Mouse (Mus musculus): ENCODE results near the gene Prepl. TPM values are rescaled to one million over a fixed set of nuclear protein-coding genes. Genes with fewer than 3 reads are reported as not detected.

Gene Prepl
- polyA plus RNA-seq, 1 experiment from 2014 or later = 30.5 TPM

DNA sequence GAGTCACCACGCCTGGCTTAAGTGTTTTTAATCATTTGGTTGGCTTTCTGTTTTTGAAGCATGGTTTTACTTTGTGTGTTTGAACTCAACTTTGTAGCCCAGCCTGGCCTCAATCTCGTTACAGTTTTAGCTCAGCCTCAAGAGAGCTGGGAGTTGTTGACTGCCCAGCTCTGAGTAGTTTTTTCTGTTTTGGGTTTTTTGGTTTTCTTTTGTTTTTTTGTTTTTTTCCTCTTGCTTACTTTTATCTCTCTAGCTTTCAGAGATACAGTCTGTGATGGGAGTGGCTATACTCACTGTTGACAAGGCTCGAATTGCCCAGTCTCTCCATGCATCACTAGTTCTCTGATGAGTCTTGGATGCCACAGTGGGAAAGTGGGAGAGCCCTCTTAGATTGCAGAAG is 69.7 kb downstream of the Prepl start:
- WGBS = 85% methylated on average over 3 of the region's 3 CpGs
- no peak overlapping the region for H3K9ac ChIP-seq
- no peak overlapping the region for H3K27ac ChIP-seq
- H3K4me1 ChIP-seq = 0 out of 2 replicates have a peak, but pooled peaks cover 3% of the 10 kb centered on the region
- ATAC-seq (ENCODE audit: insufficient number of reproducible peaks, insufficient read depth, low FRiP score, low TSS enrichment) = no peak
- no peak overlapping the region for H3K4me3 ChIP-seq
- H3K9me3 ChIP-seq = no peaks in the 10 kb centered on the region
- H3K27me3 ChIP-seq = no peaks in the 10 kb centered on the region
- no peaks in the 10 kb centered on the region for H3K36me3 ChIP-seq
- no peak overlapping the region for H3K4me2 ChIP-seq (replicated peaks)

DNA sequence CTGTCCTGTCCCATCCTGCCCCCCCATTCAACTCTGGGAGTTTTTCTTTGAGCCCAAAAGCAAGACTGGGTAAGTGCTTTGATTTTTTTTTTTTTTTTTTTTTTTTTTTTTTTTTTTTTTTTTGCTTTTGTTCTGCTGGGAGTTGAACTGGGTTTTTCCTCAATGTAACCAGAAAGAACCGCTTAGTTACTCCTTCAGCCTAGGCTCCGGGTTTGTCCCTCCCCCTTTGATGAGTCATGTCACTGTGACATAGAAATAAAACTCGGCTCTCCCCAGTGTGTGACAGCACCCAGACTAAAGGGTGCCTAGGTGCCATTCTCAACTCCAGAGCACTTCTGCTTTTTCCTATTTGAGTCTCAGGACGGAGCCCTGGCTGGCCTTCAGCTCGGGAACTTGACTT is 71.2 kb downstream of the Prepl start:
- 81% methylated on average over 5 of the region's 5 CpGs for WGBS
- H3K4me3 ChIP-seq = no peak overlapping the region
- H3K36me3 ChIP-seq = no peaks in the 10 kb centered on the region
- no peaks in the 10 kb centered on the region for H3K27me3 ChIP-seq
- no peak overlapping the region for H3K4me2 ChIP-seq (replicated peaks)
- no peak overlapping the region for H3K27ac ChIP-seq
- H3K4me1 ChIP-seq = 0 out of 2 replicates have a peak, but pooled peaks cover 3% of the 10 kb centered on the region
- no peak for ATAC-seq (ENCODE audit: insufficient number of reproducible peaks, insufficient read depth, low FRiP score, low TSS enrichment)
- no peaks in the 10 kb centered on the region for H3K9me3 ChIP-seq
- H3K9ac ChIP-seq = no peak overlapping the region

DNA sequence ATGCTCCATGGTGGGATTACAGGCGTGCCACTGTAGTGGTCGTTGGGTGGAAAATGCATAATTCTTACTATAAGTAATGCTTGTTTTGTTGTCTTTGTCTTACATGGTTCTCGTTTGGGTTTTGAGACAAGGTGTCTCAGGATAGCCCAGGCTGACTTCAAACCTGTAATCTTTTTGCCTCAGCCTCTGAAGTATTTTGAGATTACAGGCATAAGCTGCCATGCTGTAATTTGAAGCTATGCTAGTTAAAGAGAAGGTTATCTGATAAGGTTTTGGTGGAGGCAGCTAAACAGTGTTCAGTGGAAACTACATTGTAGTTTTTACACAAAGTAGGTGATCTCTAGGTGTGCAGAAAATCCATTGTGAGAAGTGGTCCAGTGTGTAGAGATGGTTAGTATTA is 71.7 kb downstream of the Prepl start:
- WGBS = 86% methylated on average over 3 of the region's 3 CpGs
- ATAC-seq (ENCODE audit: insufficient number of reproducible peaks, insufficient read depth, low FRiP score, low TSS enrichment) = no peak
- Histone ChIP-seq H3K27me3 (no peaks in the 10 kb centered on the region), H3K36me3 (no peaks in the 10 kb centered on the region), H3K4me2 (replicated peaks) (no peak overlapping the region), H3K4me1 (0 out of 2 replicates have a peak, but pooled peaks cover 2% of the 10 kb centered on the region), H3K9me3 (no peaks in the 10 kb centered on the region), H3K9ac (no peak overlapping the region), H3K27ac (no peak overlapping the region), H3K4me3 (no peak overlapping the region)

DNA sequence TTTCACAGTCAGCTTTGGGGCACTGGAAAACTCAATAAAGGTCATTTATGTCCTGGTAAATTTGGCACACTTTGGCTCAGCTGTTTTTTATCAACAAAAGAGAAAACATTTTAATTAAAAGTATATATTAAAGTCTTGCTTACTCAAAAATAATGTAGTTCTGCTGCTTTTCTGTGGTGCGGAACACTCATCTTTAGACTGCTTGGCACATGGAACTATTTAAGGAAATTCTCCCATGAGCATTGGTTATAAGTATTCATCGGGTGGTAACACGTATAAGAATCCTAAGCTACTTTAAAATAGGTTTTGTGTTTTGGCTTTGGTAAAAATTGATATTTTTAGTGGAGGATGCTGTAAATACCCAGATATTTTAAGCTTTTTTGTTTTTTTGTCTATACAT is 75.4 kb downstream of the Prepl start:
- Histone ChIP-seq H3K9ac (no peak overlapping the region), H3K4me3 (no peak overlapping the region), H3K27ac (no peak overlapping the region), H3K9me3 (no peaks in the 10 kb centered on the region), H3K36me3 (peaks cover 19% of the 10 kb centered on the region), H3K4me1 (no peaks in the 10 kb centered on the region), H3K4me2 (replicated peaks) (no peak overlapping the region), H3K27me3 (no peaks in the 10 kb centered on the region)
- no peak for ATAC-seq (ENCODE audit: insufficient number of reproducible peaks, insufficient read depth, low FRiP score, low TSS enrichment)
- 83% methylated on average over 3 of the region's 3 CpGs for WGBS

DNA sequence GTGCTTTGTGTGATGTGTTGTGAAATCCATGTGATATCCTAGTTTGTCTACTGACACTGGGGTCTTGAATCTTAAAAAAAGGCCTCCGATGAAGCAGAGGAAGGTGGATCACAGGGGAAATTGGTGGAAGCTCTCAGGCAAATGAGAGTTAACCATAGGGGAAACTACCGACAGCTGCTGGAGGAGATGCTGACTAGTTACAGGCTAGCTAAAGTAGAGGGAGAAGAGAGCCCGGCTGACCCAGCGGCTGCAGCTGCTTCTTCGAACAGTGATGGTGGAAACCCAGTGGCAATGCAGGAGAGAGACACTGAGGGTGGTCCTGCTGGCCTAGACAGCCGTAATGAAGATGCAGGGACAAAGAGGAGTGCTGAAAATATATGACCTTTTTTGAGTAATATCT is 76.6 kb downstream of the Prepl start:
- WGBS = 83% methylated on average over 6 of the region's 6 CpGs
- ATAC-seq (ENCODE audit: insufficient number of reproducible peaks, insufficient read depth, low FRiP score, low TSS enrichment) = no peak

More for the DNA sequence above, 76.6 kb downstream of the Prepl start:
- H3K27me3 ChIP-seq = no peaks in the 10 kb centered on the region
- H3K27ac ChIP-seq = no peak overlapping the region
- H3K9me3 ChIP-seq = no peaks in the 10 kb centered on the region
- H3K9ac ChIP-seq = no peak overlapping the region
- H3K4me1 ChIP-seq = no peaks in the 10 kb centered on the region
- no peak overlapping the region for H3K4me2 ChIP-seq (replicated peaks)
- H3K36me3 ChIP-seq = peaks cover 19% of the 10 kb centered on the region
- no peak overlapping the region for H3K4me3 ChIP-seq

Other genes with a start within 250 kb of the Prepl start
- 90.7 and 95.4 TPM in 2 replicates for gene Ppm1b, start 133.5 kb downstream of the Prepl start, polyA plus RNA-seq (2016; fragmentation: Nextera tagmentation; extraction: Ambion mirVana)
- 0.37 and 0.45 TPM in 2 replicates for gene Slc3a1, start 61.9 kb downstream of the Prepl start, polyA plus RNA-seq (2016; fragmentation: Nextera tagmentation; extraction: Ambion mirVana)
- gene Camkmt, start 311 bp upstream of the Prepl start, polyA plus RNA-seq (2016; fragmentation: Nextera tagmentation; extraction: Ambion mirVana) = 13.6 and 15.1 TPM in 2 replicates

Data from embryonic facial prominence, embryonic 12.5 days (tissue).